Mouse (Mus musculus) G1E (cell line): ENCODE data around the gene Npnt. TPM values are rescaled to one million over a fixed set of nuclear protein-coding genes. Genes with fewer than 3 reads are reported as not detected.

Experiments used
- ATAC-seq: 2 replicates; pipeline ENCODE4 v1.8.0; 2016; ENCODE audit warnings: mild to moderate bottlenecking; ENCODE audit not compliant: insufficient number of reproducible peaks, poor library complexity, low FRiP score, severe bottlenecking; ENCODE audit errors: extremely low read depth
- DNase-seq: peaks from one replicate; pipeline ENCODE4 v3.0.0; 2012; ENCODE audit warnings: low spot score
- H3K27me3 ChIP-seq: 2 replicates; pipeline ENCODE4 v1.6.1; 2012; ENCODE audit warnings: mild to moderate bottlenecking, low read length, inconsistent platforms; ENCODE audit not compliant: insufficient read depth
- H3K36me3 ChIP-seq: replicated peaks from 2 replicates; pipeline ENCODE3; 2012; ENCODE audit warnings: mild to moderate bottlenecking, inconsistent platforms
- H3K4me1 ChIP-seq: 2 replicates; pipeline ENCODE4 v1.6.1; 2012; ENCODE audit warnings: low read depth, low read length, inconsistent platforms, mixed read lengths; ENCODE audit not compliant: insufficient read depth
- H3K4me3 ChIP-seq: 2 replicates; pipeline ENCODE4 v1.5.1; 2012; ENCODE audit warnings: low read depth, mild to moderate bottlenecking, inconsistent platforms, low read length, moderate library complexity, mixed read lengths
- H3K9me3 ChIP-seq: replicated peaks from 2 replicates; pipeline ENCODE4 v1.6.1; 2012; ENCODE audit warnings: inconsistent platforms
- CTCF ChIP-seq: IDR thresholded peaks from 2 replicates; pipeline ENCODE4 v1.5.1; 2012; ENCODE audit warnings: low read depth, low read length, inconsistent platforms, mixed read lengths
- GATA1 ChIP-seq: IDR thresholded peaks from 2 replicates; pipeline ENCODE4 v1.6.1; 2012; ENCODE audit warnings: borderline replicate concordance, low read length, inconsistent platforms, mixed read lengths
- GATA2 ChIP-seq: IDR thresholded peaks from 2 replicates; pipeline ENCODE4 v1.6.1; 2012; ENCODE audit warnings: low read depth, low read length, inconsistent platforms, borderline replicate concordance
- POLR2AphosphoS5 ChIP-seq: IDR thresholded peaks from 2 replicates; pipeline ENCODE4 v1.6.1; 2012; ENCODE audit warnings: low read depth, low read length, inconsistent platforms; ENCODE audit not compliant: insufficient replicate concordance
- TAL1 ChIP-seq: conservative IDR thresholded peaks from 2 replicates; pipeline ENCODE4 v1.6.1; 2012; ENCODE audit warnings: low read depth, low read length, inconsistent platforms, mixed read lengths
- polyA plus RNA-seq: library from polyadenylated mRNA; stranded (reverse); fragments of >175 nt; gene quantifications from 2 replicates; pipeline ENCODE4 v1.2.3, GENCODE M21; 2012
- total RNA-seq, 2 experiments: library from RNA; stranded (forward) in 1 of 2; stranded (reverse) in 1 of 2; fragments of 200-1000 nt in 1 of 2; fragments of >200 nt in 1 of 2; fragmentation: Nextera tagmentation in 1 of 2; gene quantifications; 2 replicates each; pipeline ENCODE4 v1.2.3; 2014 to 2017

The Npnt gene
- total and polyA plus RNA-seq, 3 experiments = 0.05 TPM; not detected in 2

- TF ChIP-seq GATA1 (no peak), TAL1 (no peak), CTCF (no peak), GATA2 (no peak), POLR2AphosphoS5 (no peak)
- Histone ChIP-seq H3K27me3 (peaks cover 34% of the 10 kb centered on the region), H3K36me3 (no peaks in the 10 kb centered on the region), H3K4me3 (no peak overlapping the region), H3K9me3 (no peaks in the 10 kb centered on the region), H3K4me1 (peaks cover 5% of the 10 kb centered on the region; the same call in 1 of the 2 replicates)
- DNase-seq = no peak
- no peak for ATAC-seq
Measured at GRCm38 (mm10) chr3:132948298-132948795, 1.7 kb downstream of the Npnt start.

- no peaks in the 10 kb centered on the region for H3K9me3 ChIP-seq
- peaks cover 5% of the 10 kb centered on the region; the same call in 1 of the 2 replicates for H3K4me1 ChIP-seq
- DNase-seq = no peak
- TF ChIP-seq TAL1 = no peak
- TF ChIP-seq CTCF = no peak
- TF ChIP-seq GATA2 = no peak
- TF ChIP-seq GATA1 = no peak
- TF ChIP-seq POLR2AphosphoS5 = no peak
- no peaks in the 10 kb centered on the region for H3K36me3 ChIP-seq
- no peak overlapping the region for H3K4me3 ChIP-seq
- H3K27me3 ChIP-seq = peaks cover 31% of the 10 kb centered on the region
- ATAC-seq = no peak
Measured at GRCm38 (mm10) chr3:132946086-132946485, 4.0 kb downstream of the Npnt start.

GRCm38 (mm10) chr3:132945669-132946068 lies 4.4 kb downstream of the Npnt start:
- TF ChIP-seq GATA1 (no peak), GATA2 (no peak), TAL1 (no peak), POLR2AphosphoS5 (no peak), CTCF (no peak)

GRCm38 (mm10) chr3:132944609-132945008 lies 5.5 kb downstream of the Npnt start:
- Histone ChIP-seq H3K9me3 (no peaks in the 10 kb centered on the region), H3K36me3 (no peaks in the 10 kb centered on the region), H3K4me1 (peaks cover under 1% of the 10 kb centered on the region), H3K27me3 (peaks cover 22% of the 10 kb centered on the region), H3K4me3 (no peak overlapping the region)
- ATAC-seq (no peak), DNase-seq (no peak)
- no peak for TF ChIP-seq TAL1
- TF ChIP-seq CTCF = no peak
- no peak for TF ChIP-seq POLR2AphosphoS5
- TF ChIP-seq GATA2 = no peak
- TF ChIP-seq GATA1 = no peak

More at GRCm38 (mm10) chr3:132945669-132946068, 4.4 kb downstream of the Npnt start:
- no peaks in the 10 kb centered on the region for H3K36me3 ChIP-seq
- peaks cover 5% of the 10 kb centered on the region; the same call in 1 of the 2 replicates for H3K4me1 ChIP-seq
- ATAC-seq (no peak), DNase-seq (no peak)
- no peak overlapping the region for H3K4me3 ChIP-seq
- H3K9me3 ChIP-seq = no peaks in the 10 kb centered on the region
- peaks cover 27% of the 10 kb centered on the region for H3K27me3 ChIP-seq

GRCm38 (mm10) chr3:132944193-132944592 lies 5.9 kb downstream of the Npnt start:
- no peaks in the 10 kb centered on the region for H3K36me3 ChIP-seq

GRCm38 (mm10) chr3:132942778-132943177 lies 7.3 kb downstream of the Npnt start:
- Histone ChIP-seq H3K4me3 (no peak overlapping the region), H3K9me3 (no peaks in the 10 kb centered on the region), H3K36me3 (no peaks in the 10 kb centered on the region), H3K4me1 (no peaks in the 10 kb centered on the region; the same call in 1 of the 2 replicates), H3K27me3 (peaks cover 10% of the 10 kb centered on the region)
- DNase-seq (no peak), ATAC-seq (no peak)
- TF ChIP-seq TAL1 (no peak), CTCF (no peak), GATA1 (no peak), GATA2 (no peak), POLR2AphosphoS5 (no peak)

More at GRCm38 (mm10) chr3:132944193-132944592, 5.9 kb downstream of the Npnt start:
- Histone ChIP-seq H3K9me3 (no peaks in the 10 kb centered on the region), H3K4me3 (no peak overlapping the region), H3K4me1 (no peaks in the 10 kb centered on the region; the same call in 1 of the 2 replicates), H3K27me3 (peaks cover 18% of the 10 kb centered on the region)
- TF ChIP-seq TAL1 (no peak), GATA1 (no peak), CTCF (no peak), POLR2AphosphoS5 (no peak), GATA2 (no peak)
- DNase-seq (no peak), ATAC-seq (no peak)
